Mouse (Mus musculus): ENCODE data around the gene Map4k5.

The Map4k5 gene

GRCm38 (mm10) chr12:69843531-69844445 lies 49.2 kb downstream of the Map4k5 start:
- DNase-seq (ENCODE audit: low read depth, low spot score), result no peak

- peak; percentile 25 for DNase-seq (ENCODE audit: low read depth, low spot score)
Observed at GRCm38 (mm10) chr12:69838376-69838775, 54.6 kb downstream of the Map4k5 start.

GRCm38 (mm10) chr12:69833982-69834604 lies 58.9 kb downstream of the Map4k5 start:
- no peak for DNase-seq (ENCODE audit: low read depth, low spot score)

GRCm38 (mm10) chr12:69831239-69831910 lies 61.6 kb downstream of the Map4k5 start:
- DNase-seq (ENCODE audit: low read depth, low spot score), result no peak

GRCm38 (mm10) chr12:69828214-69828613 lies 64.8 kb downstream of the Map4k5 start:
- DNase-seq (ENCODE audit: low read depth, low spot score), result no peak

GRCm38 (mm10) chr12:69824881-69825597 lies 68.0 kb downstream of the Map4k5 start:
- DNase-seq (ENCODE audit: low read depth, low spot score), result peak; percentile 21

GRCm38 (mm10) chr12:69814272-69814671 lies 78.7 kb downstream of the Map4k5 start:
- DNase-seq (ENCODE audit: low read depth, low spot score), result no peak

- DNase-seq (ENCODE audit: low read depth, low spot score), result no peak
Observed at GRCm38 (mm10) chr12:69813596-69813995, 79.4 kb downstream of the Map4k5 start.

- no peak for DNase-seq (ENCODE audit: low read depth, low spot score)
Observed at GRCm38 (mm10) chr12:69812986-69813385, 80.0 kb downstream of the Map4k5 start.

- no peak for DNase-seq (ENCODE audit: low read depth, low spot score)
Observed at GRCm38 (mm10) chr12:69811976-69812375, 81.0 kb downstream of the Map4k5 start.

- DNase-seq (ENCODE audit: low read depth, low spot score), result no peak
Observed at GRCm38 (mm10) chr12:69809439-69809838, 83.6 kb downstream of the Map4k5 start.

- no peak for DNase-seq (ENCODE audit: low read depth, low spot score)
Observed at GRCm38 (mm10) chr12:69807399-69807985, 85.5 kb downstream of the Map4k5 start.

GRCm38 (mm10) chr12:69805148-69805547 lies 87.9 kb downstream of the Map4k5 start:
- no peak for DNase-seq (ENCODE audit: low read depth, low spot score)

GRCm38 (mm10) chr12:69804393-69805070 lies 88.5 kb downstream of the Map4k5 start:
- no peak for DNase-seq (ENCODE audit: low read depth, low spot score)

GRCm38 (mm10) chr12:69803196-69803595 lies 89.8 kb downstream of the Map4k5 start:
- no peak for DNase-seq (ENCODE audit: low read depth, low spot score)

- DNase-seq (ENCODE audit: low read depth, low spot score), result no peak
Observed at GRCm38 (mm10) chr12:69800586-69800985, 92.4 kb downstream of the Map4k5 start.

- no peak for DNase-seq (ENCODE audit: low read depth, low spot score)
Observed at GRCm38 (mm10) chr12:69796311-69796710, 96.7 kb downstream of the Map4k5 start.

- DNase-seq (ENCODE audit: low read depth, low spot score), result peak; percentile 37
Observed at GRCm38 (mm10) chr12:69790530-69791505, 102.2 kb downstream of the Map4k5 start, which contains the start of gene Cdkl1. Cdkl1 (minus strand) TSS chr12:69791267.

GRCm38 (mm10) chr12:69789766-69790529 lies 103.1 kb downstream of the Map4k5 start:
- DNase-seq (ENCODE audit: low read depth, low spot score), result no peak

Data from CD4-positive helper T cell, adult 2 months (primary cell).